ENCODE assay signal across 10 mouse cellular contexts in the genomic region with DNA sequence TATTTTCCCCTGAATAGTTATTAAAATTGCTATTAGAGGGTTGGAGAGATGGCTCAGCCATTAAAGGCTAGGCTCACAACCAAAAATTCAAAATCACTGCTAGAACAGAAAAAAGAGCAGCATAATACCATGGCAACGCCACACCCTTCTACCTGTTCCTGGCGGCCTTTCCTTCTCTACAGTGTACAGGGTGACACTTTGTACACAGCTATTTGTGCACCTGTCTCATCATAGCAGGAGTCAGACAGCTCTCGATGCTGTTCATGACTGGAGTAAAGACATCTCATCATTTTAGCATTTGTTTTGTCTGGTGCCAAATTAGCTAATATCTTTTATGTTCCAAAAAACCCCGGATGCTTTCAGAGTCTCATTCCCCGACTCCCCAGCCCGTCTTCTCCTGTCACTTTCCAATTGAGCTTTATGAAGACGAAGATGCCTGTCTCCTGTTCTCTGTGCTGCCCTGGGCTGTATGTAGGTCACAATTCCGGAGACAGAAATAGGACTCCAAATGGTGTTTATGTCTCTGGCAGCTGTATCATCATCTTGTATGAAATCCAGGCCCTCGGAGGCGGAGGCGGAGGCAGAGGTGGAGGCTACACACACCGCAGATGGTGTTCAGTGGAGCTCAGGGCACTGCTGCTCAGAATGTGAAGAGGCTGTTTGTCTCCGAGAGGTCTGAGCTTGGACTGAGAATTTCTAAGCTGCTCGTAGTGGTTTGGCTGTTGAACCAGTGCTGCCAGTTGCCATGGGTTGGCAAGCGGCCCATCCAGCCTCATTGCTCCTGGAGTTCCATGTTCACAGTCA.
DNase-seq lines count a peak whose midpoint lies in the region; ATAC-seq lines count a peak whose summit lies in the region.
"Had no signal": no experiment of that assay in that cellular context is flagged by ENCODE, and none has a peak within 500 bp of the region (broad histone marks: within the 10 kb centered on the region; RNA-seq: fewer than 3 reads in every experiment).

No protein-coding gene starts in this region.

- 57% methylated on average over 15 of the region's 15 CpGs for WGBS in intestine, embryonic 15.5 days

- H3K4me2 ChIP-seq in intestine, embryonic 15.5 days (replicated peaks) = no peak overlapping the region
- H3K4me2 ChIP-seq: heart, embryonic 15.5 days; liver, embryonic 15.5 days had no signal

- H3K4me1 ChIP-seq in intestine, embryonic 15.5 days (replicated peaks) = no peaks in the 10 kb centered on the region
- H3K4me1 ChIP-seq: heart, embryonic 15.5 days; liver, embryonic 15.5 days had no signal

- no peak overlapping the region for H3K9ac ChIP-seq in intestine, embryonic 15.5 days
- H3K9ac ChIP-seq: heart, embryonic 15.5 days; liver, embryonic 15.5 days had no signal

- no peak overlapping the region for H3K4me3 ChIP-seq in intestine, embryonic 15.5 days (replicated peaks)
- H3K4me3 ChIP-seq: heart, embryonic 15.5 days; liver, embryonic 15.5 days had no signal

- no peaks in the 10 kb centered on the region for H3K36me3 ChIP-seq in intestine, embryonic 15.5 days
- H3K36me3 ChIP-seq: heart, embryonic 15.5 days; liver, embryonic 15.5 days had no signal

- H3K9me3 ChIP-seq in intestine, embryonic 15.5 days = no peaks in the 10 kb centered on the region
- H3K9me3 ChIP-seq: heart, embryonic 15.5 days; liver, embryonic 15.5 days had no signal

- no peak for ATAC-seq in erythroid progenitor cell, adult 5-6 weeks (replicated peaks; ENCODE audit: low FRiP score, poor library complexity, severe bottlenecking)
- ATAC-seq in intestine, embryonic 15.5 days = no peak

- H3K27ac ChIP-seq in intestine, embryonic 15.5 days = no peak overlapping the region
- H3K27ac ChIP-seq: heart, embryonic 15.5 days; liver, embryonic 15.5 days had no signal

- DNase-seq in kidney, postnatal 10 days = peak; percentile 19
- no peak for DNase-seq in kidney, postnatal 14 days
- DNase-seq in frontal cortex, postnatal 36 days (ENCODE audit: low spot score in 2 of 2) = peak; percentile 84 to 93
- DNase-seq in left cerebral cortex, adult 9 months (ENCODE audit: low spot score in 2 of 2) = peak; percentile 81 to 92
- peak; percentile 68 for DNase-seq in right cerebral cortex, postnatal 14 days
- DNase-seq in urinary bladder, postnatal 4 days (ENCODE audit: low spot score in 2 of 2) = no peak

- H3K27me3 ChIP-seq in intestine, embryonic 15.5 days (replicated peaks) = no peaks in the 10 kb centered on the region
- H3K27me3 ChIP-seq: heart, embryonic 15.5 days; liver, embryonic 15.5 days had no signal

Comparison
In these comparisons a context has a peak if more than half of its experiments do, and no peak if none do; other contexts are left out.
1. DNase-seq: peak in kidney, postnatal 10 days (single experiment), frontal cortex, postnatal 36 days (2 of 2), left cerebral cortex, adult 9 months (2 of 2) and right cerebral cortex, postnatal 14 days (single experiment); none in kidney, postnatal 14 days (single experiment) and urinary bladder, postnatal 4 days (0 of 2).